Mouse (Mus musculus) central nervous system, embryonic 11.5 days (tissue): Measurements from ENCODE around the gene Cdca4. TPM values are rescaled to one million over a fixed set of nuclear protein-coding genes. Genes with fewer than 3 reads are reported as not detected.

Experiments
- polyA plus RNA-seq: library from polyadenylated mRNA; depleted of rRNA; stranded (reverse); fragments of >200 nt; gene quantifications from 2 replicates; pipeline ENCODE4 v1.2.3, GENCODE M21; 2012; rRNA removed

Gene Cdca4
- 71.8 and 101 TPM in 2 replicates for polyA plus RNA-seq

DNA sequence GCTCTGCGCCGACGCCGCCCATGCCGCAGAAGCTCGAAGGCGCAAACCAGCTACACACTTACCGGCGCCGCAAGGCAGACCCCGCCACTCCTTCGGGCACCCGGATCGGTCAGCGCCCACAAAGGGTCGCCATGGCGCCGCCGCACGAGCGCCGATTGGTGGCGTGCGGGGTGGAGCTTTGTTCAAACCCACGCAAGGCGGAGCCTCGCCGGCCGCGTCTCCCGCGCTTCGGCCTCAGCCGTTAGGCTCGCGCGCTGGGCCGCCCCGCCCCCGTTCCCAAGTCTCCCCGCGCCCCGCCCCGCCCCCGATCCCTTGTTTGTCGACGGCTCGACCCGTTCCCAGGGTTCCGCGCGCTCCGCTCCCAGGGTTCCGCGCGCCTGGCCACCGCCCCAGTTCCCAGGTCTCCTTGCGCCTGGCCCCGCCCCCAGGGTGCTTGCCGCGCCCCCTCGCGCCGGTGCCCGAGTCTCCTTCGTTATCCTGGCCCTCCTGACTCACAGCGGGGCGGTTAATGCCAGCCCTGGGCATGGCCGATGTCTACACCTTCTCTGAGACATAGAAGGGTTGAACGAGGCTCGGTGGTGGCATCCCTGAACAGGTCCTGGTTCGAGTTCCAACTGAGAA is at the start of gene Cdca4:
TSS of gene Cdca4 (minus strand) at position 180 of the 621 bp plus-strand sequence.

DNA sequence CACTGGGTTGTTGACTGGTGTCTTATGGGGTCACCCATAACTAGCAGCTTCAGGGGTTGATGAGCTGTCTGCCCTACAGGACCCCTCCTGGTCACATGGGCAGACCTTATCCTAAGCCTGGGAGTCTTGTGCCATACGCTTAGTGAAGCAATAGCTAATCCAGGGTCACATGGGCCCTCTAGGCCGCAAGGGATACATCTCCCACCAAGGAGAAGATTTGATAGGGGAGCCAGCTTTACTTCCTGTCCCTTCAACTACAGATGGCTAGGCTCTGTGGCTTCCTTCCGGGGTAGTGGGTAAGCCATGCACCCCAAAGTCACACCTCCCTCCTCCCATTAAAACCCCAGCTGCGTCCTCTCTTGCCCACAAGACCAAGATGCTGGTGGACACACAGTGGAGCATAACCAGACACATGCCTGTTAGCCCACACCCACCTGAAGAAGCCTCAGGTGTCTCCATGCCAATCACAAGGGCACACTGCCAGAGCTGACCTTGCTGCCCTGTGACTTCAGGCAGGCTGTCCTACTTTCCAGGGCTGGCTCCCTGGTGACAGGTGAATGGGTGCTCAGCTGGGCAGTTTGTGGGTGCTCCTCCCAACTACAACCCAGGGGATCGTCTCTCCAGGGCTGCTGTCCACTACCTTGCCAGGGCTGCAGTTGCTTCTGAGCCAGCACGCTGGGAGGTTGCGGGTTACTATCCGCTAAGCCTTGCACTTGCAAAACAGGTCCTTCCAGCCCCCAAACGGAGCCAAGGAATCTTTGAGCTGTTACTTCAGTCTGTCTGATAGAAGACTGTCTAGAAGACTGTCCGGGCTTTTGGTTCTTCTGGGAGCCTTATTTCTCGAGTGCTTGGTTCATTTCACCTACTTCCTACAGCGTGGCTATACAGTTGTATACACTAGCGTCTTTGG is 39.2 kb upstream of the Cdca4 start, which contains the start of gene Gpr132:
TSS of gene Gpr132 (minus strand) at position 51 of the 910 bp plus-strand sequence.

DNA sequence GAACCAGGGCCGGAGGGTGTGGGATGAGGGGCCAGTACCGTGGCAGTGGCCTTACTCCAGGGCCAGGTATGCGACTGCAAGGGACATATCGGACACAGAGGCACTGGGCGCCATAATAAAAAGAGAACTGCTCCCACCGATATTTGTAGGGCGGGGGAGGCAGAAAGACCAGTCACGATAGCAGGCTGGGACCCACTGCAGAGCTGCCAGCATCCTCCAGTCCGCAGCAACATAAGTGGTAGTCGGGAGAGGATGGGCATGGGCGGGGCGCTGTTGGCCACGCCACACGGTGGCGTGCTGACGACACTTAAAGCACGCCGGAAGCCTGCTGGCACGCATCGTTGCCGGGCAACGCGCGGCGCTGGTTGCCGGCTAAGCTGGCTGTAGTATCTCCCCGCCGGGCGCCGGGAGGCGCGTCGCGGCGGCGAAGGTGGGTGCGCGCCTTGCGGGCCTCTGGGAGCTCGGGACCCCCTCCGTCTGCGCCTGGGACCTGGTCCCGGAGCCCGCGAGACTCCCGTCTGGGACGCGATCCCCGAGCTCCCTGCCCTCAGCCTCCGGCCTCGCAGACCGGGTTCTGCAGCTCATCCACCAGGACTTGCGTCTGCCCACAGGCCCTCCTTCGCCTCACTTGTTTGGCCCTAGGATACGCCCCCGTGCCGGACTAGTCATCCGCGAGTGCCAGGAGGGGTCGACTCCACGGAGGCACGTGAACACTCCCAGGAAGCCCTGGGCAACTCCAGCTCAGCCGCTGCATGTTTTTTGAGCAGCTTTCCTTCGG is 20.4 kb downstream of the Cdca4 start, which contains the start of gene Clba1:
TSS of gene Clba1 (plus strand) at position 351 of the 778 bp plus-strand sequence.

DNA sequence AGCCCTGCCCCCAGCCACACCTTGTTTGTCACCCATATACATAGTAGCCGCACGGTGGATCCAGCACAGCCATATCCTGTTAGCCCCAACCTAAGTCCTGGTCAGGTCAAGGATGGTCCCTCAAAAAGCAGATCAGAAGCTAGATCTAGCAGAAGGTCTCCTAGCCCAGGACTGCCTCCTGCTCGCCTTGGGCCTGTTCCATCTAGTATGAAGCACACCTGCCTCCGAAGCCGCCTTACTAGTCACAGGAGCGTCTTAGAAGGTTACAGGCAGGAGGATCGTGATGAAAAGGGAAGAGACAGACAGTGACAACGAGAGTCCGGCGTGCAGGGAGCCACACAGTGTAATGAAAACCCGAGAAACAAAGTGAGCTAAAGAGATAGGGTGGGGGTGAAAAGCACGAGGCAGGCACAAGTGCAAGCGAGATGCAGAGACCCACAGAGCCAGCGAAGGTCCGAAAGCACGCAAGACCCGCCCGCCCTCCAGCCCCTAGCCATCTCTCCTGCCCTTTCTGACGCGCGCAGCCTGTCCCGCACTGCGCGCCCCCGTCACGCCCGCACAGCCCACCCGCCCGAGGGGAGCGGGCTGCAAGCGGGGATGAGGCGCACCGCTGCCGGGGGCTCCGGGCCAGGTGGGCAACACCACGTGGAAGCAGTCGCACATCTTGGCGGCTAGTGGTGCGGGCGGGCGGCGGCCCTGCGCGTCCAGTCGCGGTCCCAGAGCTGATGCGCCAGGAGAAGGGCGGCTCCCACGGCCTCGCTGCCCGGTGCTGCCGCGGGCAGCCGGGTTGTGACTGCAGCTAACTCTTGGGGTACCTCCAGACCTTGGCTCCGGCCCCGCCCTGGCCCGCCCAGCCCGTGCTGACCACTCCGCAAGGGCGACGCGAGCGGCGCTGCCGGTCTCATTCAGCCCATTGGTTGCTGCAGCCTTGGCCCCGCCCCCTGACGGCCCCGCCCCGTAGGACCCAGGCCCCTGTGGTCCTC is 27.1 kb downstream of the Cdca4 start, which contains the start of gene Ahnak2:
TSS of gene Ahnak2 (minus strand) at position 794 of the 983 bp plus-strand sequence.

Other genes starting within 250 kb of the Cdca4 start
- gene Inf2, start 240.6 kb downstream of the Cdca4 start, polyA plus RNA-seq, result 9.1 and 11.1 TPM in 2 replicates
- 3.6 and 6.0 TPM in 2 replicates for gene Adssl1, start 209.4 kb downstream of the Cdca4 start, polyA plus RNA-seq
- gene Siva1, start 184.7 kb downstream of the Cdca4 start, polyA plus RNA-seq, result 176 and 229 TPM in 2 replicates
- gene Akt1, start 154.5 kb downstream of the Cdca4 start, polyA plus RNA-seq, result 229 and 233 TPM in 2 replicates
- 4.9 and 5.7 TPM in 2 replicates for gene Zbtb42, start 150.6 kb downstream of the Cdca4 start, polyA plus RNA-seq
- 15.5 and 21.9 TPM in 2 replicates for gene Cep170b, start 109.0 kb downstream of the Cdca4 start, polyA plus RNA-seq
- gene Pld4, start 68.8 kb downstream of the Cdca4 start, polyA plus RNA-seq, result 3.3 and 4.7 TPM in 2 replicates
- 0.29 and 0.41 TPM in 2 replicates for gene Ahnak2, start 26.8 kb downstream of the Cdca4 start, polyA plus RNA-seq
- 5.9 and 10.5 TPM in 2 replicates for gene Clba1, start 20.5 kb downstream of the Cdca4 start, polyA plus RNA-seq
- 0.08 and 0.10 TPM in 2 replicates for gene Gpr132, start 38.8 kb upstream of the Cdca4 start, polyA plus RNA-seq
- 19.3 and 19.6 TPM in 2 replicates for gene Jag2, start 100.4 kb upstream of the Cdca4 start, polyA plus RNA-seq
- 32.2 and 39.3 TPM in 2 replicates for gene Nudt14, start 112.7 kb upstream of the Cdca4 start, polyA plus RNA-seq
- gene Btbd6, start 147.1 kb upstream of the Cdca4 start, polyA plus RNA-seq, result 20.3 and 21.4 TPM in 2 replicates
- gene Brf1, start 171.3 kb upstream of the Cdca4 start, polyA plus RNA-seq, result 88.4 and 89.6 TPM in 2 replicates
- gene Pacs2, start 185.1 kb upstream of the Cdca4 start, polyA plus RNA-seq, result 47.2 and 55.8 TPM in 2 replicates
- 0.07 and 0.09 TPM in 2 replicates for gene Tex22, start 245.1 kb upstream of the Cdca4 start, polyA plus RNA-seq